Mouse (Mus musculus) liver, embryonic 14.5 days (tissue): ENCODE measurements around the gene Zfp423. TPM values are rescaled to one million over a fixed set of nuclear protein-coding genes. Genes with fewer than 3 reads are reported as not detected.

Source experiments
- ATAC-seq: fragments of 200-750 bp; cut with Nextera tagmentation; 2 replicates; pipeline ENCODE4 v1.8.0; 2017; ENCODE audit warnings: moderate number of reproducible peaks, mild to moderate bottlenecking, moderate library complexity; ENCODE audit not compliant: insufficient read depth
- DNase-seq, 3 experiments: peaks; one replicate each; pipeline ENCODE4 v3.0.0-alpha.2; 2012 to 2013; ENCODE audit warnings: low read depth in 3 of 3, low spot score in 3 of 3
- H3K27ac ChIP-seq: fragments of 300-500 bp; sonication (generic); 2 replicates; pipeline ENCODE4 v1.5.1; 2014; ENCODE audit warnings: moderate library complexity, mild to moderate bottlenecking, control low read depth, inconsistent platforms
- H3K27me3 ChIP-seq: fragments of 300-500 bp; sonication (generic); 2 replicates; pipeline ENCODE4 v1.6.1; 2014; ENCODE audit warnings: mild to moderate bottlenecking, low read length, moderate library complexity; ENCODE audit not compliant: control insufficient read depth, insufficient read depth
- H3K36me3 ChIP-seq: fragments of 300-500 bp; sonication (generic); replicated peaks from 2 replicates; pipeline ENCODE4 v1.6.1; 2014; ENCODE audit warnings: low read depth; ENCODE audit not compliant: control insufficient read depth, insufficient read depth
- H3K4me1 ChIP-seq, 2 experiments: fragments of 200-500 bp in 1 of 2; fragments of 300-500 bp in 1 of 2; sonication (generic) in 1 of 2; replicated peaks; 2 replicates each; pipeline ENCODE4 v1.6.1; 2012 to 2014; ENCODE audit warnings: antibody characterized with exemption in 1 of 2, inconsistent platforms in 1 of 2, low read length in 1 of 2; ENCODE audit not compliant: control insufficient read depth in 2 of 2, insufficient read depth in 2 of 2
- H3K4me2 ChIP-seq: fragments of 300-500 bp; sonication (generic); 2 replicates; pipeline ENCODE4 v1.6.1; 2014; ENCODE audit warnings: low read depth, mild to moderate bottlenecking, control low read depth, moderate library complexity
- H3K4me3 ChIP-seq, 2 experiments: fragments of 200-500 bp in 1 of 2; fragments of 300-500 bp in 1 of 2; sonication (generic) in 1 of 2; 2 replicates each; pipeline ENCODE4 v1.5.1; 2012 to 2014; ENCODE audit warnings: low read depth in 2 of 2, low read length in 2 of 2, mild to moderate bottlenecking in 2 of 2, control low read depth in 1 of 2, inconsistent platforms in 1 of 2, moderate library complexity in 1 of 2; ENCODE audit not compliant: insufficient read depth in 1 of 2
- H3K9ac ChIP-seq: fragments of 300-500 bp; sonication (generic); replicated peaks from 2 replicates; pipeline ENCODE4 v1.6.1; 2014; ENCODE audit warnings: mild to moderate bottlenecking, control low read depth, moderate library complexity
- H3K9me3 ChIP-seq: fragments of 300-500 bp; sonication (generic); 2 replicates; pipeline ENCODE4 v1.6.1; 2016; ENCODE audit warnings: low read length, mixed read lengths; ENCODE audit not compliant: control insufficient read depth
- CTCF ChIP-seq: IDR thresholded peaks from 2 replicates; pipeline ENCODE4 v1.5.1; 2016; ENCODE audit warnings: antibody characterized with exemption, low read depth, control low read depth
- EP300 ChIP-seq: IDR thresholded peaks from 2 replicates; pipeline ENCODE4 v1.6.1; 2016; ENCODE audit warnings: antibody characterized with exemption, low read depth
- WGBS: fragments of 180-500 bp; shearing (Covaris S2); extraction: QIAGEN DNeasy Blood & Tissue Kit; methylation state at CpG from one replicate; pipeline ENCODE4 v1.1.7; 2014; ENCODE audit not compliant: insufficient replicate concordance; 5-methylcytosine and 5-hydroxymethylcytosine counted together
- polyA plus RNA-seq, 2 experiments: library from polyadenylated mRNA; depleted of rRNA in 1 of 2; stranded (reverse) in 1 of 2; unstranded in 1 of 2; fragments of >200 nt; fragmentation: Nextera tagmentation in 1 of 2; extraction: Ambion mirVana in 1 of 2; gene quantifications; 2 replicates each; pipeline versions ENCODE4 v1.2.1 to v1.2.3; 2012 to 2014

The Zfp423 gene
- polyA plus RNA-seq, 2 experiments = 0.52 to 0.60 TPM

DNA sequence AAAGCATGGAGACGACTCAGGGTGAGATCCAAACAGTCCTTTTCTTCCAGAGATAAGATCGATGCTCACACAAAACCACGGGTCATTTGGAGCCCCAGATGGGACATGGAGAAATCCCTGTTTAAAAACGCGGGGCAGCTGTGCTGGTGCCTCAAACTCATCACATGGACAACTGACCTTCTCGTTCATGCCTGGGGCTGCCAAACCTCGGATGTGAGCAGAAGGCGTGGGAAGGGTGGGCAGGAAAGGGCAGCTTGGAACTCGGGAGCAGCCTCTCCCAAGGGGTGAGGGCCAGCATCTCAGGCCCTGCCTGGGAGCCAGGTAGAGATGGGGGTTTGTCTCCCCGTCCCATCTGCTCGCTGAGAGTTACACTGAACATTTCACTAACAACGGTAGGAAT lies 146.7 kb downstream of the Zfp423 start:
- no peak overlapping the region for H3K4me2 ChIP-seq
- no peak overlapping the region for H3K9ac ChIP-seq
- H3K4me3 ChIP-seq = no peak overlapping the region
- no peaks in the 10 kb centered on the region for H3K27me3 ChIP-seq
- H3K9me3 ChIP-seq = no peaks in the 10 kb centered on the region
- ATAC-seq (no peak), DNase-seq (no peak)
- H3K36me3 ChIP-seq = no peaks in the 10 kb centered on the region
- TF ChIP-seq CTCF (no peak), EP300 (no peak)
- no peak overlapping the region for H3K27ac ChIP-seq
- 55% methylated on average over 12 of the region's 12 CpGs for WGBS
- no peaks in the 10 kb centered on the region for H3K4me1 ChIP-seq

DNA sequence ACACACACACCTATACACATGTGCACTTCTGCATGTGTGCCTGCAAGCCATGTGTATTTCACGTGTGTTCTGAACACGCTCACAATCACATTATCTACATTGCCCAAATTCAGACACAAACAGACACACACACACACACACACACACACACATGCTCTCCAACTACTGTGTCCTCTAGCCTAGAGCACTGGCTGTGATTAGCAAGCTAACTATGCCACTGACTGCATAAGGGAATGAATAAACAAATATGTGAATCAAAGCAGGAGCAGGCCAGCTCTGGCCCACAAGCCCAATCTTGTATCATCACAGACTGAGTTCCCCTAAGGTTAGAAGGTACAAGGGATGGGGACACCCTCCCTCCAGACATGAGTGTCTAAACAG lies 147.3 kb downstream of the Zfp423 start:
- Histone ChIP-seq H3K4me1 (no peaks in the 10 kb centered on the region), H3K4me2 (no peak overlapping the region), H3K4me3 (no peak overlapping the region), H3K27me3 (no peaks in the 10 kb centered on the region), H3K27ac (no peak overlapping the region), H3K36me3 (no peaks in the 10 kb centered on the region), H3K9ac (no peak overlapping the region), H3K9me3 (no peaks in the 10 kb centered on the region)
- DNase-seq (no peak), ATAC-seq (no peak)
- TF ChIP-seq EP300 (no peak), CTCF (no peak)
- 68% methylated on average over 2 of the region's 2 CpGs for WGBS

DNA sequence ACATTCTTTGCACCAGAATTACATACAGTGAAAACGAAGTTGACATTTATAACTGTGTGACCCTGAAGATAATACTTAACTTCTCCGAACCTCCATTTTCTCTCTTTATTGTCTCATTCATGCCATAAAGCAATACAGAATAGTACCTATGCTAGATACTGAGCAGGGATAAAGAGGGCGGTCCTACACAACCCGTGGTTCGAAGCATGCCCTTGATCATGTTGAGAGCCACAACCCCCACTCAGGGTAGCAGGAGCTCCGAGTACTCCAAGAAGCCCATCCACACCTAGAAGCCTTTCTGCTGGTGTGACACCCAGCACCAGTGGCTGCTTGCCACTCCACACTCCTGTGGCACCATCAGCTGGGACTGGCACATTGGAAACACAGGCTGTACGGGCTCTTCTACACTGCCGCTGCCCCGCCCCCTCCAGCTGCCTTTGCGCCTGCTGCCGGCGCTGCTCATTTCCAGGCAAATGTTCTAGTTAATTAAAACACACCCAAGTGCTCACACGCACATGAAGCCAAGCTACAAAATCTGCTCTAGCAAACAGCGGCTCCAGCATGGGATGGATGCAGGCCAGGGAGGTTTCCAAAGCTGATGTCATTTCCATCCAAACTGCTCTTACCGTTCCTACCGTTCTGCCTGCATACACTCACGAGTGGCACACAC lies 147.9 kb downstream of the Zfp423 start:
- no peaks in the 10 kb centered on the region for H3K9me3 ChIP-seq
- H3K4me2 ChIP-seq = no peak overlapping the region
- H3K27me3 ChIP-seq = no peaks in the 10 kb centered on the region
- WGBS = 67% methylated on average over 17 of the region's 17 CpGs
- no peak for ATAC-seq
- TF ChIP-seq EP300 = no peak
- TF ChIP-seq CTCF = no peak
- H3K36me3 ChIP-seq = no peaks in the 10 kb centered on the region
- H3K27ac ChIP-seq = no peak overlapping the region
- no peak overlapping the region for H3K4me3 ChIP-seq
- no peak overlapping the region for H3K9ac ChIP-seq
- H3K4me1 ChIP-seq = no peaks in the 10 kb centered on the region
- DNase-seq = no peak

DNA sequence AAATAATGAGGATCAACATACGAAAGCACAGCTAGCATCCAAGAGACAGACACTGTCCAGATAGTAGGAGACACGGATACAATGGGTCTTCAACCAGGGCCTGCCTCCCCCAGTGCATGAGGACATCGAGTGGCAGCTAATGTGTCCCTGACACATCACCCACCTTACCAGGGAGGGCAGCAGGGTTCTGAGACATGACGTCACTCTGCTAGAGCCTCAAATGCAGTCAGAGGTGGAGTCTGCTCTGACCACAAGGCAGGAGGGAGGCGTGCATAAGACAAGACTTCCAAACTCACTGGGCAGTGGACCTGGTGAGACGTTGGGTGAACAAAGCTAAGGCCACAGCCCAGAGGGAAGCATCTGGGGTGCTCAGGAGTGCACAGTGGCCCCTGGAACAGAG lies 148.6 kb downstream of the Zfp423 start:
- WGBS = 38% methylated on average over 6 of the region's 6 CpGs
- H3K4me2 ChIP-seq = no peak overlapping the region
- no peaks in the 10 kb centered on the region for H3K27me3 ChIP-seq
- DNase-seq (no peak), ATAC-seq (no peak)
- no peak overlapping the region for H3K27ac ChIP-seq
- no peaks in the 10 kb centered on the region for H3K4me1 ChIP-seq
- no peak overlapping the region for H3K9ac ChIP-seq
- H3K9me3 ChIP-seq = no peaks in the 10 kb centered on the region
- TF ChIP-seq CTCF = no peak
- H3K4me3 ChIP-seq = no peak overlapping the region
- H3K36me3 ChIP-seq = no peaks in the 10 kb centered on the region

DNA sequence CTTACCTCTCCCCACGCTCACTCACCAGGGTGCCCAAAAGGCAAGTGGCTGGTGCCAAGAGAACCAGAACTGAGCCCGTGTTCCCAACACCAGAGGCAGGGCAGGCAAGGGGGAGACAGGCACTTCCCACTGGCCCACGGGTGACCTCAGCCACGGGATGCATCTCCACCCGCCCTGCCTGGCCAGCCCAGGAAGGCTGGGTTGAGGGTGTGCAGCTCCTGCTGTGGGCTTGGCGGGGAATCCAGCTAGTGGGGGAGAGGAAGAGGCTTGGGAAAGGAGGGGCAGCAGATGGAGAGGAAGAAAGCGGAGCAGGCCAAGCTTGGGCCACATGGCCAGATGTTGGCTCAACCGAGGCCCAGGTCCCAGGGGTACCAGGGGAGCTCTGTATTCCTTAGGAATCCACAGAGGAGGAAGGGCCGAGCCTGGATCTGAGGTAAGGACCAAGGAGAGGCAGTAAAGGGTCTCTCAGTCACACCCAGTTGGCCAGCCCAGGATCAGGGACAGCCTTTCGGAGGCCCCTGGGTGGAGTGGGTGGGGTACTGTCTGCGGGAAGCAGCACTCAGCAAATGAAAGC lies 155.0 kb downstream of the Zfp423 start:
- no peaks in the 10 kb centered on the region for H3K9me3 ChIP-seq
- DNase-seq = no peak
- no peaks in the 10 kb centered on the region for H3K4me1 ChIP-seq
- H3K4me3 ChIP-seq = no peak overlapping the region
- no peaks in the 10 kb centered on the region for H3K27me3 ChIP-seq
- 53% methylated on average over 11 of the region's 11 CpGs for WGBS
- no peak overlapping the region for H3K9ac ChIP-seq
- no peak for ATAC-seq
- no peak overlapping the region for H3K27ac ChIP-seq
- no peak overlapping the region for H3K4me2 ChIP-seq
- TF ChIP-seq CTCF (no peak), EP300 (no peak)
- no peaks in the 10 kb centered on the region for H3K36me3 ChIP-seq
